Mouse (Mus musculus): ENCODE results near the gene Birc5.

The Birc5 gene

GRCm38 (mm10) chr11:117857462-117857861 is 8.4 kb downstream of the Birc5 start:
- DNase-seq: no peak

- no peak for DNase-seq
Observed at GRCm38 (mm10) chr11:117858392-117858791, 9.3 kb downstream of the Birc5 start.

DNA sequence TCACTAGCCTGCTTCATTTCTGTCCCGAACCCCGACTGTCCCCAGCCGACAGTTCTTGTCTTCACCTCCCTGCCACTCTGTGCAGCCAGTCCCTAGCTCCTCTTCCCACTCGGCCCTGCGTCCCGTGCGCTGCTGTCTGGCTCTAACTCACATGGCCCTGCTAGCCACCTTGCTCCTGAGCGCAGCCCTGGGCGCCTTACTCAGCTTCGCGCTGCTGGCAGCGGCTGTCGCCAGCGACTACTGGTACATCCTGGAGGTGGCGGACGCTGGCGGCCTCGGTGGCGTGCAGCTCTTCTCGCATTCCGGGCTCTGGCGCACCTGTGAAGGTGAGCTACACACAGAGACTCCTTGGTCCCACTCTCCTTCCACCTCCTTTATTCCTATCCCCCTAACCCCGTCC is 11.6 kb downstream of the Birc5 start, which contains the start of gene Tmem235:
Gene Tmem235 (plus strand): TSS at position 152 of the 400 bp plus-strand sequence.
- DNase-seq: no peak

GRCm38 (mm10) chr11:117863174-117863856 is 14.3 kb downstream of the Birc5 start:
- no peak for DNase-seq

DNA sequence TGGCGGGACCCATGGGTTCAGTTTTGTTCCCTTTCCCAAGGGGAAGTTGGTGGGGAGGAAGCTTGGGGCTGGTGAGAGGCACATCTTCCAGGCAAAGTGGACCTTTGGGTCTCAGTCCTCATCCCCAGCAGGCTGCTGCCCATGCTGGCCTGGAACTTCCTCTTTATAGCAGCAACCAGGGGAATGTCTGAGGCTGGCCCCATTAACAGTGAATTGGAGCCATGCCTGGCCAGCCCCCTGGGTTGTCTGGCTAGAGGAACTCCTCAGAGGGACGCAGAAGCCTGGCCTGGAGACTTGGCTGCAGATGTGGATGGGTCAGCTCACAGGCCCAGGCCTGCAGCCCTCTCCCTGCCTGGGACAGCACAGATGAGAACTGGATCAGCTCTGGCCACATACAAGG is 15.8 kb downstream of the Birc5 start:
- no peak for DNase-seq

DNA sequence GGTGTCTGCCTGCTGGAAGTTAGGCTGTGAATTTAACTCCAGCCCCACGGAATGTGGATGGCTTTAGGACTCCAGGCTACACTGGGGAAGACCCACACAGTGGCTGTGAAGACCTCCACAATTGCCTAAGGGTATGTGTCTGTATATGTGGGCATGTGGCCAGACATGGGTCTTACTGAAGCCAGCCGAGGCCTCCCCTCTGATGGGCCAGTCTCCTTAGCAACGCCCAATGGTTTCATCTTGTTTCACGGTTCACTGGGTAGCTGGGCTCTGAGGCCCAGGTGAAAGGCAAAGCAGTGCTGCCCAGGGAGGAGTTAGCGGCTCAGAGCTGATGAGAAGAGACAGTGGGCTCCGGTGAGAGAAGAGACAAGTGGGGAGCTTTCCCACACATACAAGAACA is 16.9 kb downstream of the Birc5 start:
- DNase-seq: no peak

- peak; percentile 93 for DNase-seq
Observed at GRCm38 (mm10) chr11:117870688-117871365, 21.8 kb downstream of the Birc5 start.

- no peak for DNase-seq
Observed at GRCm38 (mm10) chr11:117871376-117871775, 22.3 kb downstream of the Birc5 start.

- no peak for DNase-seq
Observed at GRCm38 (mm10) chr11:117871911-117872584, 23.0 kb downstream of the Birc5 start.

- DNase-seq: peak; percentile 87
Observed at GRCm38 (mm10) chr11:117872861-117873608, 24.0 kb downstream of the Birc5 start, which contains the start of gene Tha1. Gene Tha1, minus strand, starts transcription at chr11:117873481.

GRCm38 (mm10) chr11:117874419-117874818 is 25.4 kb downstream of the Birc5 start:
- DNase-seq: no peak

- no peak for DNase-seq
Observed at GRCm38 (mm10) chr11:117875681-117876080, 26.6 kb downstream of the Birc5 start.

DNA sequence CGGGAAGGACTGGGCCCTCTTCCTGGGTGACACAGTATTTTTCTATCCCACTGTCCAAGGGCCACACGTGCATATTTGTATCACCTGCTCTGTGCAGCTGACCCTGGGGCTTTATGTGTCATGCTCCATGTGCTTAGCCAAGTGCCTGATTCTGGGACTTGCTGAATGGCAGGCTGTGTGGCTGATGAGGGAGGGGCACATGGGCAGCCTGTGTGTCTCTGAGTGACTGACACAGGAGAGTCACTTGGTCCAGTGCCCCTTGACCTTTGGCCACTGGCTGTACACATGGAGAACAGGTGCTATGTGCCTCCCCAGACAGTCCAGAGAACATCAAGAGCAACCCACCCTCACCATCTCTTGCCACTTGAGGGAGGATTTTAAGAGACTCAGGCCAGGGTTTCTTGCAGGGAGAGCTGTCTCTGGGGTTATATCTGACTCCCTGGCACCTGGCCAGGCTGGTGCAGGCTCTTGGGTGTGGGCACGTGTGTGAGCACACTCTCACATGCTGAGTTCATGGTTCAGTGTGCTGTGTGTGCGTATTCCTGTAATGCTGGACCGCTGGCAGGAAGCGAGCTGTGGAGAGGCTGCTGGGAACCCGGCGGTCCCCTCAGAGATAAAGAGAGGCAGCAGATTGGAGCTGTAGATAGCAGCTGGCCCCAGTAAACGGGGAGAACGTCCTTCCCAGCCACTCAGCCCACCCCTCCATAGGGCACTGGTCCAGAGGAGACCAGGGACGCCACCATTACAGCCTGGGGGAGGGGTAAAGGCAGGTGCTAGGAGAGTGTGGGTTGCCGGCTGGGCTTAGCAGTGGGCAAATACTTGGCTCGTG is 29.1 kb downstream of the Birc5 start:
- peak; percentile 30 for DNase-seq

DNA sequence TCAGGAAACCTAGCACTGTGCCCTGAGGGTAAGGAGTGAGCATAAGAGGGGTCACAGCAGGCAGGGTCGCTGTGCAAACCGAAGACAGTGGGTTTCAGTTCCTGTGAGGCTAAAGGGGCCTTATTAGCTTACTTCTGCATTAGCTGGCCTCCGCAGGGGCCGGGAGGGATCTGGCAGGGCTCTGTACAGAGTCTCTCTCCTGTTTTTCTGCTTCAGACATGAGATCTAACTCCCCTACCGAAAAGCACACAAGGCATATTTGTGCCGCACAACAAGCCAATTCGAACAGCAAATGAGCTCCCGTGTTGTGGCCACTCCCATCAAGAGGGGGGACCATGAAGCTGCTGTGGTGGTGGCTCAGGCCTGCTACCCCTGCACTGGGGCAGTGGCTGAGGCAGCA is 29.8 kb downstream of the Birc5 start:
- DNase-seq: no peak

GRCm38 (mm10) chr11:117879676-117880075 is 30.6 kb downstream of the Birc5 start:
- DNase-seq: peak; percentile 17

- DNase-seq: peak; percentile 59
Observed at GRCm38 (mm10) chr11:117880336-117880976, 31.4 kb downstream of the Birc5 start.

GRCm38 (mm10) chr11:117880977-117881358 is 31.9 kb downstream of the Birc5 start:
- DNase-seq: peak; percentile 20

DNA sequence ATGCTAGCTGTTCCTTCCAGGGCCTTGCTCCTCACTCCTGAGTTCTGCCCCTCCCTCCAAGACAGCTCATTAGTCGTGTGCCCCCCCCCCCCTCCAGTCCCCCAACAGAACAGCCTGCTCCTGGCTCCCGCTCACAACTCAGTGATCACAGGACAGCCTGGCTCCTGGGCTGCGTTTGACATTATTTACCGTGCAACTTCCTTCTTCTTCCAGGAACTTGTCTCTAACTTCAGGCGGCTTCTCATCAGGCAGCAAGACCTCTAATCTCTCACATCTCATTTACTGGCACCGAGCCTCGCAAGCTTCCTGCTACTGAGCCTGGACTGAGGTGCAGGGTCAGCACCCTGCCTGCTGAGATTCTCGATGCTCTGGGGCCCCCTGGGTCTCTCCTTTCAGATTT is 32.7 kb downstream of the Birc5 start:
- DNase-seq: peak; percentile 20

DNA sequence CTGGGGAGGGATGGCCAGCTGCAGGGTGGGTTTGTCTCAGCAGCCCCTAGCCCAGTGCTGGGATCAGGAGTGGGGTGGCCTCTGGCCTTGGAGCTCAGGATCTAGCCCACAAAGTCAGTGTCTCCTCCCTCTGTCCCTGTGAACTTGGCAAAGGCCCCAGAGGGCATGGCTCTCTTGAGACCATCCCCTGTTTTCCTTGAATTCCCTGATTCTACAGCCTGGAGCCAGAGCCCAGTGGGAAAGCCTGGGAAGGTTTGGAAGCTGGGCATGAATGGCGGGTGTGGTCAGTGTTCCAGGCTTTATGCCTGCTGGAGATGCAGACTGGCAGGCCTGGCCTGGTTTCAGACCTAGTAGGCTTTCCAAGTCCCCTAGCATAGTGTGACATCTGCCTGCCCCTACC is 33.2 kb downstream of the Birc5 start:
- DNase-seq: peak; percentile 16

DNA sequence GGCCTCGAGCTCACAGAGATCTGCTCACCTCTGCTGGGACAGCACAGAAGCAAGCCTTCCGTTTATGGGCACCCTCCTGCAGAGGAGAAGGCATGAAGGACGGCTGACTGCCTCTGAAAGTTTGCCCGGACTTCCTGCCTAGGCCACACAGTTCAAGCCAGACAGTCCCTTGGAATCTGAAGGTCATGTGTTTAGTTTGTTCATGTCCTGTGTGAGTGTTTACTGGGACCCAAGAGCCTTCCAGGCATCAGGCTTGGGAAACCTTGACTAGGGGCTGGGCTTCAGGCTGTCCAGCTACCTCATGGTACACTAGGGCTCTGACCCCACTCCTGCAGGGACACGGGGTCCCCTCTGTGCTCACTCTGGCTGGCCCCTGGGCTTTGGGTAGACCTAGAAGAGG is 36.9 kb downstream of the Birc5 start:
- no peak for DNase-seq

DNA sequence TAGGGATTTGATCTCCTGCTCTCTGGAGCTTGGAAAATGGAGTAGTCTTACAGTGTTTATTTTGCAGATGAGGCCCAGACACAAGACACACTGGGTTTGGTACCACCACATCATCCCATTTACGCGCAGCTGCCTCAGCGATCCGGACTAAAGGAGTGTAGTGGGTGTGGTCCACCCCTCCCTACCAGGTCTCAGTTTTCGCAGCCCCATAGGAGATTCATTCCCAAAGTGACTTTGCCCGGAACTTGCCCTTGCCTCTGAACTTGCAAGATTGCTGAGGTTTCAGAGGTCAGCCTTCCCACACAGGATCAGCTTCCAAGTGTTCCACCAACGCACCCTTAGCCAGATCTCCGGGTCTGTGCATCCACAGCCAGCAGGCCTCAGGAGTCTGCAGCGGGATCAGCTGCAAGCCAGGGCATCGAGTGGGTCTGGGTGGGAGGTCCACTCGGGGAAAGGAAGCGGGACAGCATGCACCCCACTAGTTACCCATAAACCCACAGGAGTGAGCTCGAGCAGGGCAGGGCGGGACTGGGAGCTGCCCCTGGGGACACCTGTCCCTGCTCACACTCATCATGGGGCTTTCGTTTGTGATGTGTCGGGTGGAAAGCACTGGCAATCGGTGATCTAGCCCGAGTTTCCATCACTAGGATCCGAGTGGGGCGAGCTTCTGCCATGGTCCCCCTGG is 39.3 kb downstream of the Birc5 start:
- no peak for DNase-seq

Measured in cerebellum, adult 9-10 months (tissue).